Mouse (Mus musculus): ENCODE results near the gene Sptssa. TPM values are rescaled to one million over a fixed set of nuclear protein-coding genes. Genes with fewer than 3 reads are reported as not detected.

The Sptssa gene
- polyA plus RNA-seq, 1 experiment: 106 TPM

GRCm38 (mm10) chr12:54655292-54656038 lies 908 bp downstream of the Sptssa start:
- DNase-seq (ENCODE audit: low spot score): no peak

- DNase-seq (ENCODE audit: low spot score): no peak
Measured at GRCm38 (mm10) chr12:54654741-54655140, 1.6 kb downstream of the Sptssa start.

GRCm38 (mm10) chr12:54654141-54654540 lies 2.2 kb downstream of the Sptssa start:
- DNase-seq (ENCODE audit: low spot score): no peak

GRCm38 (mm10) chr12:54652346-54652745 lies 4.0 kb downstream of the Sptssa start:
- DNase-seq (ENCODE audit: low spot score): no peak

- no peak for DNase-seq (ENCODE audit: low spot score)
Measured at GRCm38 (mm10) chr12:54651820-54652219, 4.6 kb downstream of the Sptssa start.

- no peak for DNase-seq (ENCODE audit: low spot score)
Measured at GRCm38 (mm10) chr12:54651158-54651557, 5.2 kb downstream of the Sptssa start.

- no peak for DNase-seq (ENCODE audit: low spot score)
Measured at GRCm38 (mm10) chr12:54644947-54645346, 11.4 kb downstream of the Sptssa start.

- no peak for DNase-seq (ENCODE audit: low spot score)
Measured at GRCm38 (mm10) chr12:54643320-54643892, 13.0 kb downstream of the Sptssa start.

- DNase-seq (ENCODE audit: low spot score): no peak
Measured at GRCm38 (mm10) chr12:54641374-54641773, 15.0 kb downstream of the Sptssa start.

- DNase-seq (ENCODE audit: low spot score): no peak
Measured at GRCm38 (mm10) chr12:54640259-54640658, 16.1 kb downstream of the Sptssa start.

GRCm38 (mm10) chr12:54637033-54637432 lies 19.3 kb downstream of the Sptssa start:
- no peak for DNase-seq (ENCODE audit: low spot score)

- no peak for DNase-seq (ENCODE audit: low spot score)
Measured at GRCm38 (mm10) chr12:54632141-54632540, 24.2 kb downstream of the Sptssa start.

GRCm38 (mm10) chr12:54621942-54622341 lies 34.4 kb downstream of the Sptssa start:
- no peak for DNase-seq (ENCODE audit: low spot score)

GRCm38 (mm10) chr12:54620042-54620705 lies 36.2 kb downstream of the Sptssa start:
- DNase-seq (ENCODE audit: low spot score): no peak

- no peak for DNase-seq (ENCODE audit: low spot score)
Measured at GRCm38 (mm10) chr12:54608988-54609387, 47.4 kb downstream of the Sptssa start.

- no peak for DNase-seq (ENCODE audit: low spot score)
Measured at GRCm38 (mm10) chr12:54605203-54605602, 51.2 kb downstream of the Sptssa start.

GRCm38 (mm10) chr12:54603542-54604167 lies 52.7 kb downstream of the Sptssa start:
- DNase-seq (ENCODE audit: low spot score): no peak

- DNase-seq (ENCODE audit: low spot score): no peak
Measured at GRCm38 (mm10) chr12:54600482-54600881, 55.9 kb downstream of the Sptssa start.

- DNase-seq (ENCODE audit: low spot score): no peak
Measured at GRCm38 (mm10) chr12:54598358-54598757, 58.0 kb downstream of the Sptssa start.

- DNase-seq (ENCODE audit: low spot score): no peak
Measured at GRCm38 (mm10) chr12:54596715-54597114, 59.7 kb downstream of the Sptssa start.

Measured in urinary bladder, adult 2 months (tissue).